Mouse (Mus musculus) urinary bladder, postnatal 4 days (tissue): Measurements from ENCODE around the gene Klrd1.
"Not testable (repeated sequence)": the region's sequence is repeated elsewhere in the genome, so short reads cannot be mapped to it uniquely, and the experiment has no call there.

Experiments used
- DNase-seq, 2 experiments: peaks; one replicate each; pipeline ENCODE4 v3.0.0; 2021 to 2022; ENCODE audit warnings: low spot score in 2 of 2

Klrd1 gene

DNA sequence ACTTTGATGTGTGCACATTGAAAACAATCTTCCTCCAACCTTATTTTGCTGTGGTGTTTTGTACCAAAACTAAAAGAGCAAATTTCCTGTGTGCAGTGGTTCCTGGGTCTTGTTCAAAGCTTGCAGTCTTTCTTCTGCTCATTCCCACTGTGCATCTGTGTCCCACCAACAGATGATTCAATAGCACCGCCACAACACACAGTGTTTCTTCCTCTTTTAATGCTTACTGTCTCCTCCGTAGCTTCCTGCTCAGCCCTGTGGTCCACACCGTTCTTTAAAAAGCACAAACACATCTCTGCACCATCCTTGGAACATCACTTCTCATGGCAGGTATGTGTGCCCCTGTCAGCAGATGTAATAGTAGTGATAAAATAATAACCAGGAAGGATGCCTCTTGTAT, at the start of gene Klrd1:
Klrd1 (plus strand) TSS at position 275 of the 400 bp plus-strand sequence.
- no peak for DNase-seq

DNA sequence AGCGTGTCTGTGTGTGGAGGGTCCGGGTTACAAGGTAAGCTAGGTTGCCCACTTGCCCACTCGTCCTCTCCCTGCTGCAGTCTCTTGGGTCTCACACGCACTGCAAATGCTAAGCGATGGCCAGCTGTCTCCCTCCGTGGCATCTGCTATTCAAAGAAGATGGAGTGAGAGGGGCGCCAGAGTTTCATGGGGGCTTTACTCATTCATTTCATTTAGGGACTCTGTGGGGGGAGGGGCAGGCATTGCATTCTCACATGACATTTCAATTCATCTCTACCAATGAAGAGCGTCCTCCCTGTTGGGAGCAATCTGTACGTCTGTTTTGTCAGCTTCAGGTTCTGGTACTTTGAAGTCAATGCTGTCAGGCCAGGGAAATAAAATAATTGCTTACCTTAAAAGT, 49.7 kb upstream of the Klrd1 start:
- DNase-seq = no peak

GRCm38 (mm10) chr6:129542540-129542939, 49.0 kb upstream of the Klrd1 start:
- DNase-seq = no peak

GRCm38 (mm10) chr6:129543709-129544606, 47.6 kb upstream of the Klrd1 start:
- DNase-seq = no peak

DNA sequence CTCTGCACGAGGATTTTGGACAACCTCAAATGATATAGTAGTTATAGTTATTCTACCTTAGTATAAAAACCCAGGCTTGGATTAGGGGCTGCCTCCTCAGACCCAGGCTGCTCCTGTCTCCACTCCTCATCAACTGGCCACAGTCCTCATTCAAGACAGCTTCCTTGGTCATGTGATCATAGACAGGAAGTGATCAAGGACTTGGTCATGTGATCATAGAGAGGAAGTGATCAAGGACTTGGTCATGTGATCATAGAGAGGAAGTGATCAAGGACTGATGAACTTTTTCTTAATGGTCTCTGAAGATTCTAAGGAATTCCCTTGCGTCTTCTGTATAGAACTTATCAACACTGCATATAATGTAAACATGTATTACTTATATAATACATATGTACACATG, 44.3 kb upstream of the Klrd1 start:
- DNase-seq = no peak

DNA sequence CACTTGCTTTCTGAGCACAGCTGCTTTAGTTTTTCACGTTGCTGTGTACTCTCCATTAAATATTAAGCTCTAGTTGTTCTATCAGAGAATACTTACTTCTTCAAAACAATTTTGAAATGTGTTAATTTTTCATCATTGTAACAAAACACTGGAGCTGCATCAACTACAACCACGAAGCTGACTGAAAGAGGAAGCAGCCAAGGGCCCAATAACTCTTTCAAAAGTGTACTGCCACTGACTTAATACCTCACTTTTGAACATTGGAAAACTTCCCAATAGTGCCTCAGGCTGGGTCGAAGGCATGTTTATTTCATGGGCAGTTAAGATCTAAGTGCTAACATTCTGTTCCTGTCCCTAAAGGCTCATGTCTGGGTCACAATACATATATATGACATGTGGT, 43.6 kb upstream of the Klrd1 start:
- DNase-seq = no peak

DNA sequence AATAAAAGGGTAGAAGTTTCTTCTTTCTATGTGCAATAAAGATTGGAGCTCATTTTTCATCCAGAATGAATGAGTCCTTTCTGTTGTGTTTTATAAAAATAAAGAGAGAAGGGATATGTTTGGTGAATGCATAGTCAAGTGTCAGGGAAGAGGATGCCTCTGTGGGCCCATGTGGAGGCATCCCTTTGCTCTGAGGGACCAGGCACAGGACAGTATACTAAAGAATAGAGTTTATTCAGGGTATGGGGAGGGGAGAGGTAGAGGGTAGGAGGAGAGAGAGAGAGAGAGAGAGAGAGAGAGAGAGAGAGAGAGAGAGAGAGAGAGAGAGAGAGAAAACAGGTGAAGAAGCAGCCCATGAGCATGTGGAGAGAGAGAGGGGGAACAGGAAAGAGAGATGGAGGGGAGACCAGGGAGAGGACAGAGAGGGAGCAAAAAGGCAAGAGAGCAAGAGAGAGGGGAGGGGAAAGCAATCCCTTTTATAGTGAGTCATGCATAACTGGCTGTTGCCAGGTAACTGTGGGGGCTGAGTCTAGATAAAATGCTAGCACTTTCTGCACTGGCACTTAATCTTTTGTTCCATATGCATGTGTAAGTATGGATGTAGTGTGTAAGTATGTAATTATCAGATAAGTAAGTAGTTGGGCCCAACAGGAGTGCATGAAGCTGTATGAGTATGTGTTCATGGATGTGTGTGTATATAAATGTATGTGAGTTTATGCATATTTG, 34.1 kb upstream of the Klrd1 start:
- no peak for DNase-seq

DNA sequence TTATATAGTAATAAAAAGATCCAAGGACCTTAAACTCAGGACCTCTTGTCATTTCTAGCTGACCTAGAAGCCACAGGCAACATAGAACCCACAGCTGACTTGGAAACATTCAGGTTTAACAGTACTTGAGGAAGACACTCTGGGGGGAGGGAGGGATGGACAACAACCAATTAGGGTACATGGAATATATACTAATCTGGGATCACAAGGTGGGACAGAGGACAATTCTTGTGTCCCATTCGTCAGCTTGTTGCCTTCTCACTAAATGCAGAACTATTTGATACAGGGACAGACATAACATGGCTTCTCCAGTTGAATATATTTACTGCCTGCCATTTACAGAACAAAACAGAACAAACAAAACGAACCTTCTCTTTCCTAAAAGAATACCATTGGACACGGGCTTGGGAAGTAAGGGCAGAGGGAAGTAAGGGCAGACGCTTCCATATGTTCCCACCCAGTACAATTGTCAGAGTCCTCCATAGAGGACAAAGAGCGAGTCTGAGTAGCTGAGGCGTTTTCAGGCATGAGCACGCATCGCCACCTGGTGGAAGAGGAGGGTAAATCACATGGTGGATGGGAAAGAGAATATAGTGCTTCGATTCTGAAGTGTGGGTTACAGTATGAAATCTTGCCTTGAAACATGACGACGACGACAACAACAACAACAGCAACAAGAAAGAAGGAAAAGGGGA, 32.5 kb upstream of the Klrd1 start:
- DNase-seq = peak; percentile 39 to 69

DNA sequence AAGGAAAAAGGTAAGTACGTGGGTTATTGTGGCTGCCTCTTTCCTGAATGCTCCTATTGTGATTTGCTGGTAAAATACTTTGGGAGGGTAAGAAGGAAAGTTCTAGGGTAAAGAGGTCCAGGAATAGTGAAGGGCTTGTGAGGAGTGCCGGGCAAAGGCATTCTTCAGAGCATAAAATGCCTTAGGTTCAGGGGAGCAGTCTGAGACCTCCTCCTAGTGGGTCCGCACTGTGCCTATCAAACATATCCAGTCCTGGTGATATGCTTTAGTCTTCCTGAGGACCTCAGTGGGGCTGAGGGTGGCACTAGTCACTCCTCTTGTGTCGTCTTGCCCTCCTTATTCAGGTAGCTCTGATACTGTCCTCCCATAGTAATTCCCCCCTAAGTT, 31.9 kb upstream of the Klrd1 start:
- DNase-seq = no peak

DNA sequence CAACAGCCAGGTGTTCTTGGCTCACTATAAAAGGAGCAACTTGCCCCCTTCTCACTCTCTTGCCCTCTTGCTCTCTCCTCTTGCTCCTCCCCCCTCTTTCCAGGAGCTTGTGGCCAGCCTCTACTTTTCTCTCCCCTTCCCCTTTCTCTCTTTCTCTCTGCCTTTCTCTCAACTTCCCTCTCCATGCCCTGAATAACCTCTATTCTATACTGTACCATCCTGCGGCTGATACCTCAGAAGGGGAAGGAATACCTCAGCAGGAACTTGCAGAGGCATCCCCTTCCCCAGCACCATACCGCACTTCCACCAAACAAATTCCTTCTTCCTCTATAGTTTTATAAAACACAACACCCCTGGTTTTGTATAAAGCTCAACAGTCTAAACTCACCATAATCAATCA, 26.3 kb upstream of the Klrd1 start:
- DNase-seq = no peak

DNA sequence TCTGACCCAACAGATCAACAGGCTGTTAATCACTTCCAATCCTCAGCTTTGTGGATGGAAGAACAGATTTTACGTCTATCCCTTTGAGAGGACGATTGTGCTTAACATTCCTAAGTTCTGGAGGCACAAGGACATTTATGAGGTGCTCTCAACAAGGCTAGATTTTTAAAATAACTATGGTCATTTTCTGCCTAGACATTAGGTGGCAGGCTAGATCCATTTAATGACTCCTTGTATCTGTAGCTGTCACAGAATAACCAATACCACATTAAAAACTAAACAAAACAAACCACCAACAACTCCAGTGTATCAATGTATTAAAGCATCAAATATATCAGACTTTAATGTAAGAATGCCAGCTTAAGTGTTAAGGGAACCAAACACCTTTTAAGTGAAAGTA, 16.3 kb upstream of the Klrd1 start:
- no peak for DNase-seq

DNA sequence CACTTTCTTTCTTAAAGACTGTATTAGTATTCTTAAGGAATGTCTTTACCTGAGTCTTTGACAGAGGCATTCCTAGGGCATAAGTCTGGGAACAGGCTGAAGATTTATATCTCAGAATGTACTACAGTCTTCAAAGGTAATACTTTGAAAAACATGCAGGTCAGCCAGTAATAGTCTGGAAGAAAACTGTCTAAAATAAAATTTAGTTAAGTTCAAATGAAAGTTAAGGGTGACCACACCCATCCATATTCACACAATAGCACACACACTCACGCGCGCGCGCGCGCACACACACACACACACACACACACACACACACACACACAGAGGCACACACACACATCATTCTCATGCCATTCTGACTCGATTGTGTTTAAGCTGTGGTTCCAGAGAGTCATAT, 14.0 kb upstream of the Klrd1 start, which contains the start of gene Klre1:
Klre1 (plus strand) TSS at position 301 of the 400 bp plus-strand sequence.
- no peak for DNase-seq

- DNase-seq = no peak
These were observed 10.3 kb upstream of the Klrd1 start for GRCm38 (mm10) chr6:129581274-129581673.

DNA sequence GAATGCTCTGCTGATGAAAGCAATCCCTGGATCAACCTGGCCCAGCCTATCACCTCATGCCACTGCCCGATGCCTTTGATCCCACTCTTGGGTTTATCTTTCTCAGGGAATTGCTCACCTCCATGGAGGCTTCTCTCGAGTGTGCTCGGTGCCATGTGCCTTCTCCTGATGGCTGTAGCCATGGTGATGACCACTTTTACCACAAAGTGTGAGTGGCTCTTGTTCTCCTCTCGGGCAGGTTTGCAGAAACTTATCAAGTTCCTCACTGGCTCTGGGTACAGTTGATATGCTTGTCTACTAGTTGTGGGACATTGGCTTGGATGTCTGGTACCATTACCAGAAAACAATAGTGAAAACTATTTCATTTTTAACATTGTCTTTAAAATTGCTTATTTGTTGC, 9.7 kb upstream of the Klrd1 start:
- DNase-seq = no peak

DNA sequence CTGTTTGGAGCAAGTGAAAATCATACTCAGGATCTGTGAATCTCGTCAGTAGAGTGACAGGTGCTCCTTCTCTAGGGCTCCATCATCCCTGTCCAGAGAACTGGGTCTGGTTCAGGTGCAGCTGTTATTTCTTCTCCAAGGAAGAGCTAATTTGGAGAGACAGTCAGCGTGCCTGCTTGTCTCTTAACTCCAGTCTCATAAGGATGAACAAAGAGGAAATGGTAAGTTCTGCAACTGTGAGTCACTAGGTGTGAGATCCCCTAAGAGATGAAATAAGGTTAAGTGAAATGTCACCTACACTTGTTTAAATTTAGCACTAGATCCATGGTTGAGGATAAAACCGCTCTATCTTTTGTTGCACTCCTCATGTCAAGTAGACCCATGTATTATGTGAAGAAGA, 8.6 kb upstream of the Klrd1 start:
- no peak for DNase-seq

DNA sequence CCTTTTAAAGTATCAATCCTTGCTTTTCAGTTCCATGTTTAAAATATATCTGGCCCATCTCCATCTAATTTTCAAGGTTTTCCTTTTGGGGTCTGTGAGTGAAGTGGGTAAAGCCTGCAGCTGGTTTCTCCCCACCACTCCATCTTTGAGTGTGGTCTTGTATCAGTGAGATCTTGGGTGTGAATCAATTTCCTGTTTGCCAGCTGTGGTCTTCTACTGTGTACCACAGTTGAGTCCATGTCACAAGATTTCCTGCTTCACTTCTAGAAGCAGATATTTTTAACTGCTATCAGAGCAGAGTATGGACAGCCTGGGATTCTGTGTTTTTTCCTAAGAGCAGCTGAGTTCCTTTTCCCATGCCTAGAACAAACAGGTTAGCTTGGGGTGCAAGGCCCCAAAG, 16.8 kb downstream of the Klrd1 start:
- no peak for DNase-seq

DNA sequence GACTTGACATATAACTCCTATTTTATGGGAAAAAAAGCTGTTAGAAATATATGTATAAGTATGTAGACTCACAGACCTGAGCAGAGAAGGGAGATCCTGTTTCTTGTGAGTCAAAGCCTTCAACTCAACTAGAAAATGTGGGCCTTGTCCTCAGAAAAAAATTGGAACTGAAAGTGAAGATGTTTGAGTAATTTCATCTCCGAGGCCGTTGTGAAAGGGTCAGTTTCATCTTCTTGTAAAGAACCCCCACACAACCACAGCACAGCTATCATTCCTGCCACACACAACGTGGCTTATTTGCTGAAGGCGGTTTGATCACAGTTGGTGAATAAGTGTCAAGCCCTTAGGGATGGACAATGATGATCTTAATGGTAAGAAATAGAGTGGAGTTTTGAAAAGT, 32.2 kb downstream of the Klrd1 start, which contains the start of gene Klrk1:
Klrk1 (minus strand) TSS at position 130 of the 400 bp plus-strand sequence.
- DNase-seq = no peak

DNA sequence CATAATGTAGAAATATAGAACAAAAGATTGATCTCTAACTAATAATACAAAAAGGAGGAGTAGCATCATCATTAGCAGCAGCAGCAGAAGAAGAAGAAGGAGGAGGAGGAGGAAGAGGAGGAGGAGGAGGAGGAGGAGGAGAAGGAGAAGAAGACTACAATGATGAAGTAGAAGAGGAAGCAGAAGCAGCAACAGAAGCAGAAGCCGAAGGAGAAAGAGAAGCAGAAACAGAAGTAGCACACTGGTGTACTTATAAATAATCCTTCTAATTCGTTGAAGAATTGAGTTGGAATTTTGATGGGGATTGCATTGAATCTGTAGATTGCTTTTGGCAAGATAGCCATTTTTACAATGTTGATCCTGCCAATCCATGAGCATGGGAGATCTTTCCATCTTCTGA, 39.5 kb downstream of the Klrd1 start:
- not testable (repeated sequence) for DNase-seq

DNA sequence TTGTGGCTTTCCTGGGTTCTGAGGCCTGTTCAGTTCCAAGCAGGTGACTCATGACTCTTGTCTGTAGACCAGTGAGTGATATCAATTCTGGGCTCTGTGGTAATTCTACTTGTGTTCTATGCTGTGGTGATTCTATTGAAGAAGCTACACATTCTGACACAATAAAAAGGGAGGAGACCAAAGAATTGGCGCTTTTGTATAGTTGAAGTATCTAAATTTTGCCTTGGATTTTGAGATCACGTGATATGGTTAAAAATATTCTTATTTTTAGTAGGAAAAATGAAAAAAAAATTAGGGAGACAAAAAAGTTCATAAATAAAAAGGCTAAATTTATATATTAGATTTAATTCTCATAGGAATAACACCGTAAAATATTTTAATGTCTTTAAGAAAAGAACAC, 51.7 kb downstream of the Klrd1 start, which contains the start of gene Klrc3:
Klrc3 (minus strand) TSS at position 101 of the 400 bp plus-strand sequence.
- DNase-seq = not testable (repeated sequence)

- not testable (repeated sequence) for DNase-seq
These were observed 52.5 kb downstream of the Klrd1 start for GRCm38 (mm10) chr6:129644054-129644453.
